Mouse (Mus musculus) midbrain, postnatal 0 days (tissue): Measurements from ENCODE around the gene Sfrp4. TPM values are rescaled to one million over a fixed set of nuclear protein-coding genes. Genes with fewer than 3 reads are reported as not detected.
"Not testable (repeated sequence)": the region's sequence is repeated elsewhere in the genome, so short reads cannot be mapped to it uniquely, and the experiment has no call there.

Source experiments
- ATAC-seq: fragments of 200-750 bp; cut with Nextera tagmentation; 2 replicates; pipeline ENCODE4 v1.8.0; 2017; ENCODE audit warnings: moderate number of reproducible peaks, mild to moderate bottlenecking, moderate TSS enrichment, moderate library complexity; ENCODE audit not compliant: low FRiP score
- DNase-seq: peaks from one replicate; pipeline ENCODE4 v3.0.0-alpha.2; 2015; ENCODE audit warnings: low spot score
- H3K27ac ChIP-seq: fragments of 300-500 bp; sonication (generic); 2 replicates; pipeline ENCODE4 v1.5.1; 2014; ENCODE audit warnings: low read depth, mild to moderate bottlenecking, low read length, mixed read lengths
- H3K27me3 ChIP-seq: fragments of 300-500 bp; sonication (generic); 2 replicates; pipeline ENCODE4 v1.6.1; 2014; ENCODE audit warnings: low read length, control low read depth, mixed read lengths; ENCODE audit not compliant: insufficient read depth
- H3K36me3 ChIP-seq: fragments of 300-500 bp; sonication (generic); 2 replicates; pipeline ENCODE4 v1.6.1; 2014; ENCODE audit warnings: low read length, control low read depth, mixed read lengths; ENCODE audit not compliant: insufficient read depth
- H3K4me1 ChIP-seq: fragments of 300-500 bp; sonication (generic); 2 replicates; pipeline ENCODE4 v1.6.1; 2014; ENCODE audit warnings: mild to moderate bottlenecking, control low read depth, antibody characterized with exemption, low read length, mixed read lengths; ENCODE audit not compliant: insufficient read depth
- H3K4me2 ChIP-seq: fragments of 300-500 bp; sonication (generic); 2 replicates; pipeline ENCODE4 v1.6.1; 2014; ENCODE audit warnings: low read depth, mild to moderate bottlenecking, low read length, mixed read lengths; ENCODE audit not compliant: poor library complexity, severe bottlenecking
- H3K4me3 ChIP-seq: fragments of 300-500 bp; sonication (generic); 2 replicates; pipeline ENCODE4 v1.5.1; 2014; ENCODE audit warnings: low read depth, mild to moderate bottlenecking, low read length, moderate library complexity
- H3K9ac ChIP-seq: fragments of 300-500 bp; sonication (generic); replicated peaks from 2 replicates; pipeline ENCODE4 v1.6.1; 2014; ENCODE audit warnings: mild to moderate bottlenecking, low read length, moderate library complexity, mixed read lengths; ENCODE audit not compliant: poor library complexity, severe bottlenecking
- H3K9me3 ChIP-seq: fragments of 300-500 bp; sonication (generic); 2 replicates; pipeline ENCODE4 v1.6.1; 2016; ENCODE audit warnings: low read length, control low read depth
- CTCF ChIP-seq: IDR thresholded peaks from 2 replicates; pipeline ENCODE4 v1.5.1; 2016; ENCODE audit warnings: antibody characterized with exemption, mild to moderate bottlenecking
- WGBS: fragments of 180-500 bp; shearing (Covaris S2); extraction: QIAGEN DNeasy Blood & Tissue Kit; methylation state at CpG from one replicate; pipeline ENCODE4 v1.1.7; 2014; 5-methylcytosine and 5-hydroxymethylcytosine counted together
- polyA plus RNA-seq: library from polyadenylated mRNA; unstranded; fragments of >200 nt; fragmentation: Nextera tagmentation; extraction: Ambion mirVana; gene quantifications from 2 replicates; pipeline ENCODE4 v1.2.1, GENCODE M21; 2015
- total RNA-seq: library from RNA; depleted of rRNA; stranded (reverse); fragments of >200 nt; gene quantifications from 2 replicates; pipeline ENCODE4 v1.2.3, GENCODE M21; 2014; rRNA removed

Sfrp4 gene
- total RNA-seq (1.6 and 6.5 TPM in 2 replicates), polyA plus RNA-seq (2.7 and 3.5 TPM in 2 replicates)

DNA sequence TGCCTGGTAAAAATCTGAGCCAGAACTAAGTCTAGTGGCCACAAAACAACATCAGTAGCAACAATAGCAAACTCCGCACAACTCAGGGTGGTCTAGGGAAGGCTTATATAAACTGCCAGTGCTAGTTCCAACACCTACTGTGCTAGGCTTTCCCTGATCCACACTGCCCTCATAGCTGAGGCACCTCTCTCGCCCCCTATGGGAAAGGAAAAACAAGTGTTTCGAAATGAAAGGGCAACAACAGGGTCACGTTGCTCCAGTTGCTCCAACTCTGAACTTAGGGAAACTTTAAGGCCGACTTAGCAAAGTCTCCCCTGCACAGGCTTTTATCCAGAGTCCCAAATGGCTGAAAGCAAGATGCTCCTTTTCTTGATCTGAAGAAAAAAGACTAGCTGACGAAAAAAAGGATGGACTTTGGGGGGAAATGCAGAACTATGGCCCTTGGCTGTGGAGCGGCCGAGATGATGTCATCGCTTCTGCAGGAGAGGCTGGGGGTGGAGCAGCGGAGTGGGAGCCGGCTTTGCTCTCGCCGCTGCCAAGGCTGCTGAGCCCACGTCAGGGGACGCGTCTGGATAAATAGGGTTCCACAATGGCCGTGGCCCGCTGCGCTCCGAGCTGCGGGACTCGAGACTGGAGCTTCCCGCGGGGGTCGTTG is at the start of gene Sfrp4:
Gene Sfrp4, plus strand, starts transcription at position 532 of the 655 bp plus-strand sequence.
- Histone ChIP-seq H3K27ac (no peak within 1 kb of the TSS), H3K4me1 (peaks cover 8% of the 10 kb centered on the region; the same call in 1 of the 2 replicates), H3K27me3 (no peaks in the 10 kb centered on the region), H3K9ac (peak within 1 kb of the TSS; percentile 54), H3K36me3 (no peaks in the 10 kb centered on the region), H3K4me3 (peak within 1 kb of the TSS; percentile 45), H3K4me2 (peak within 1 kb of the TSS; percentile 93), H3K9me3 (no peaks in the 10 kb centered on the region)
- ATAC-seq (peak; percentile 71), DNase-seq (peak; percentile 66)
- WGBS = 2% methylated on average over 25 of the region's 25 CpGs
- TF ChIP-seq CTCF = peak; percentile 61

DNA sequence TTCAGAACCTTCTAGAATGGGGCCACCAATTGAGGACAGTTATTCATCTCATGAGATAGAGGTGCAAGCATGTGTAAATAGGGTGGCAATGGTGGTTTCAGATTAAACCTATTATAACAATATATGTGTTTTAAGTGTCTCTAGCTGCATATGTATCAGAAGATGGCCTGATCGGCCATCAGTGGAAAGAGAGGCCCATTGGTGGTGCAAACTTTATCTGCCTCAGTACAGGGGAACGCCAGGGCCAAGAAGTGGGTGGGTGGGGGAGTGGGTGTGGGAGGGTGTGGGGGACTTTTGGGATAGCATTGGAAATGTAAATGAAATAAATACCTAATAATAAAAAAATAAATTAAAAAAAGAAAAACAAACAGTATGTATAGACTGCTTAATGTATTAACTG is 48.2 kb upstream of the Sfrp4 start:
- not testable (repeated sequence) for H3K9me3 ChIP-seq, H3K36me3 ChIP-seq, H3K4me2 ChIP-seq, H3K4me1 ChIP-seq, DNase-seq, H3K27ac ChIP-seq, ATAC-seq, H3K27me3 ChIP-seq, H3K9ac ChIP-seq, H3K4me3 ChIP-seq
- 82% methylated on average over 2 of the region's 2 CpGs for WGBS

DNA sequence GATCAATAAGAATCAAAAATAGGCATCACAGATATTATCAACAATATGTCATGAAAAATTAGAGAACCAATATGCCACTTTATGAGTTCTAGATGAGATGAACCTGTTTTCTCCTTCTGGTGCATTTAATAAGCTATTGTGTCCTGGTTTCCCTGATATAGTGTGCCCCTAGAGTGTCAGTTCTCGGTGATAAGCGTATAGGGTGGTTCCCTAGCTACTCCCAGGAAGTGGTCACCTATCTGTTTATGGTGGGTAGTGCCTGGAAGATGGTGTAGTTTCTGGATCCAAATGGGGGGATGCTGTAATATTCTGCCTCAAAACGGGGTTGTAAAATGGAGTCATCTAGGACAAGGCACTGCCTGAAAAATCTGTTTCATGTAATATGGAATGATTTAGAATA is 47.0 kb upstream of the Sfrp4 start:
- H3K9ac ChIP-seq = no peak overlapping the region
- WGBS = 91% methylated on average over 3 of the region's 3 CpGs
- TF ChIP-seq CTCF = no peak

DNA sequence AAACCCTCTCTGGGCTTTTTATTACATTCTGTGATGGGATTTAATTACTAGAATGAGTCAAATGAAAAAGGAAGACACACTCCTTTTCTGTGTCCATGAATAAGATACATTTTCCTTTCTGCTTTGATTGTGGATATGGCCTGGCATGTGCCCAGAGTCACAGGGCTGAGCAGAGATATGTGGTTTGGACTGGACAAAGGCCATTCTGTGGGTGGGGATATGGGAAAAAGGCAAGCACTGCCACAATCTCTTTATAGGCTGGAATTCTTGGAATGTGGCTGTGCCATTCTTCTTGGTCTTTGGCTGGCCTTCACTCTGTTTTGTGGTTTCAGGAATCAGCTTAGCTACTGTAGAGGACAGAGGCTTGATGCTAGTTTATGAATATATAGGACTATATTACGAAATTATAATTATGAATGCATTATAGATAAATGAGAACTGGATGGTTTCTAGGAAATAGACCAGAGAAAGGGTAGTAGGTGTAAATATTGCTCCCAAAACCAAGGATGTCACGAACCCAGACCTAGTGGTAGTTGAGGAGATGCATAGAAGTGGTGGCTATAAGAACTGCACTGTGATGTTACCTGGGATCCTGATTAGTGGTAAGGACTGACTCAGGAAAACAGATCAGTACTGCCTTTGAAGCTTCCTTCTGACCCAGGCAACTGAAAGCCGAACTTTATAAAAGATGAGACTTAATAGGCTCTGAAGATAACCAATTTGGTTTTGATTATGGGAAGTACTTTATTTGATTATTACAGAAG is 31.7 kb upstream of the Sfrp4 start:
- WGBS = 93% methylated on average over 3 of the region's 3 CpGs
- H3K36me3 ChIP-seq = 0 out of 2 replicates have a peak, but pooled peaks cover 5% of the 10 kb centered on the region
- H3K4me1 ChIP-seq = no peaks in the 10 kb centered on the region
- H3K27me3 ChIP-seq = no peaks in the 10 kb centered on the region
- DNase-seq (no peak), ATAC-seq (no peak)
- no peak overlapping the region for H3K4me3 ChIP-seq
- no peak overlapping the region for H3K9ac ChIP-seq
- no peak overlapping the region for H3K27ac ChIP-seq
- H3K4me2 ChIP-seq = no peak overlapping the region
- H3K9me3 ChIP-seq = no peaks in the 10 kb centered on the region
- no peak for TF ChIP-seq CTCF

More for the DNA sequence above, 47.0 kb upstream of the Sfrp4 start:
- H3K9me3 ChIP-seq = no peaks in the 10 kb centered on the region
- H3K36me3 ChIP-seq = no peaks in the 10 kb centered on the region
- H3K27me3 ChIP-seq = no peaks in the 10 kb centered on the region
- H3K4me3 ChIP-seq = no peak overlapping the region
- no peaks in the 10 kb centered on the region for H3K4me1 ChIP-seq
- DNase-seq = no peak
- no peak for ATAC-seq
- H3K27ac ChIP-seq = no peak overlapping the region
- H3K4me2 ChIP-seq = no peak overlapping the region

DNA sequence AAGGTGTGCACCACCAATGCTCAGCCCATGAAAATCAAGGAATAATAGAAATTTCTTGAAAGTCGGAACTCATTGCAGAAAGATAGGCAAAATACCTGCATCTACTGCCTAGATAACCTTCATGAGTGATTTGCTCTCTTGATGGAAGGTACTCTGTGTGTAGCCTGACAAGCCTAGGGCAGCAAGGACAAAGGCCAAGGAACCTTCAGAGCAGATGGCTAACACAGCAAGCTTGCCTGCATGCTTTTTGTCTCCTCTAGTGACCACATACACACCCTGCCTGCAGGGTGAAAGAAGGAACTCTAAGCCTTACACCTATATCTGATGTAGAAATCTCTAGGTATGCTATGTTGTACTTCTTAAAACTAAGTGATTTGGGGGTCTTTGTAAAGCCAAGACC is 27.8 kb upstream of the Sfrp4 start:
- Histone ChIP-seq H3K36me3 (0 out of 2 replicates have a peak, but pooled peaks cover 5% of the 10 kb centered on the region), H3K27me3 (no peaks in the 10 kb centered on the region), H3K4me2 (no peak overlapping the region), H3K4me3 (no peak overlapping the region), H3K4me1 (no peaks in the 10 kb centered on the region), H3K9ac (no peak overlapping the region), H3K27ac (no peak overlapping the region), H3K9me3 (no peaks in the 10 kb centered on the region)
- ATAC-seq (no peak), DNase-seq (no peak)
- WGBS = 97% methylated on average over 1 of the region's 1 CpGs
- TF ChIP-seq CTCF = no peak

DNA sequence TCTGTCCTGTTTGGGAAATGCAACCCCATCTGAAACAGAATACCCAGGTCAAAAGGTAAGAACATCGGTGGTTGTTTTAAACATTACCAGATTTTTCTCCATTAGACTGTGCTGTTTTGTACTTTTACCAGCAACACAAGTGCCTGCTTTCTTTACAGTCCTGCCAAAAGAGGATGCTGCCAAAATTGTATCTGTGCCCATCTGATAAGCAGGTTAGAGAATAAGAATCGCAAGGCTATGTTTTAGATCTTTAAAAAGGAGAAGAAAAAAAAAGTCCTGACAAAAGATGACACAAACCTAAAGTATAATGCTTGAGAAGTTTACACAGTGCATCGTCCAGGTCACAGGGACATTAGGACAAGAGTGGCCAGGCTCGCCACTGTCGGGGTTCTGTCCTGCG is 23.7 kb upstream of the Sfrp4 start:
- 85% methylated on average over 6 of the region's 6 CpGs for WGBS
- Histone ChIP-seq H3K9ac (no peak overlapping the region), H3K9me3 (no peaks in the 10 kb centered on the region), H3K4me1 (no peaks in the 10 kb centered on the region), H3K27me3 (no peaks in the 10 kb centered on the region), H3K36me3 (no peaks in the 10 kb centered on the region), H3K4me3 (no peak overlapping the region), H3K27ac (no peak overlapping the region), H3K4me2 (no peak overlapping the region)
- no peak for ATAC-seq
- DNase-seq = no peak
- no peak for TF ChIP-seq CTCF
